Mouse (Mus musculus) E14TG2a.4 (cell line): Measurements from ENCODE around the gene Rps6ka2.

Source experiments
- CTCF ChIP-seq: conservative IDR thresholded peaks from 2 replicates; pipeline ENCODE4 v1.5.1; 2014; ENCODE audit warnings: low read length
- POU5F1 ChIP-seq: IDR thresholded peaks from 2 replicates; pipeline ENCODE4 v1.6.1; 2014; ENCODE audit warnings: low read length, borderline replicate concordance

GRCm38 (mm10) chr17:7178196-7178595 is 8.3 kb downstream of the Rps6ka2 start:
- TF ChIP-seq CTCF (no peak), POU5F1 (no peak)
